Mouse (Mus musculus): Measurements from ENCODE around the gene Pcyt1a.
"Not testable (repeated sequence)": the region's sequence is repeated elsewhere in the genome, so short reads cannot be mapped to it uniquely, and the experiment has no call there.

Pcyt1a gene

GRCm38 (mm10) chr16:32434066-32434465 lies 3.3 kb downstream of the Pcyt1a start:
- peak in 1 of 2 experiments; percentile 55 for DNase-seq (ENCODE audit: low spot score in 2 of 2)

GRCm38 (mm10) chr16:32434691-32435090 lies 4.0 kb downstream of the Pcyt1a start:
- DNase-seq (ENCODE audit: low spot score in 2 of 2), result no peak

GRCm38 (mm10) chr16:32436657-32437056 lies 5.9 kb downstream of the Pcyt1a start:
- no peak for DNase-seq (ENCODE audit: low spot score in 2 of 2)

GRCm38 (mm10) chr16:32437266-32437665 lies 6.5 kb downstream of the Pcyt1a start:
- no peak for DNase-seq (ENCODE audit: low spot score in 2 of 2)

GRCm38 (mm10) chr16:32441432-32441831 lies 10.7 kb downstream of the Pcyt1a start:
- DNase-seq (ENCODE audit: low spot score in 2 of 2), result no peak

GRCm38 (mm10) chr16:32444615-32445014 lies 13.9 kb downstream of the Pcyt1a start:
- not testable (repeated sequence) for DNase-seq (ENCODE audit: low spot score in 2 of 2)

GRCm38 (mm10) chr16:32445558-32445957 lies 14.8 kb downstream of the Pcyt1a start:
- DNase-seq (ENCODE audit: low spot score in 2 of 2), result no peak

GRCm38 (mm10) chr16:32446563-32447138 lies 15.9 kb downstream of the Pcyt1a start:
- DNase-seq (ENCODE audit: low spot score in 2 of 2), result no peak

- DNase-seq (ENCODE audit: low spot score in 2 of 2), result peak in 1 of 2 experiments; percentile 48
Measured at GRCm38 (mm10) chr16:32449665-32450064, 18.9 kb downstream of the Pcyt1a start.

GRCm38 (mm10) chr16:32450133-32450532 lies 19.4 kb downstream of the Pcyt1a start:
- no peak for DNase-seq (ENCODE audit: low spot score in 2 of 2)

GRCm38 (mm10) chr16:32453102-32453501 lies 22.4 kb downstream of the Pcyt1a start:
- no peak for DNase-seq (ENCODE audit: low spot score in 2 of 2)

GRCm38 (mm10) chr16:32454646-32455045 lies 23.9 kb downstream of the Pcyt1a start:
- DNase-seq (ENCODE audit: low spot score in 2 of 2), result no peak

GRCm38 (mm10) chr16:32456086-32456485 lies 25.4 kb downstream of the Pcyt1a start:
- no peak for DNase-seq (ENCODE audit: low spot score in 2 of 2)

- no peak for DNase-seq (ENCODE audit: low spot score in 2 of 2)
Measured at GRCm38 (mm10) chr16:32456761-32457160, 26.0 kb downstream of the Pcyt1a start.

- peak; percentile 33 to 72 for DNase-seq (ENCODE audit: low spot score in 2 of 2)
Measured at GRCm38 (mm10) chr16:32457589-32458386, 27.1 kb downstream of the Pcyt1a start.

GRCm38 (mm10) chr16:32460518-32460917 lies 29.8 kb downstream of the Pcyt1a start:
- no peak for DNase-seq (ENCODE audit: low spot score in 2 of 2)

- DNase-seq (ENCODE audit: low spot score in 2 of 2), result no peak
Measured at GRCm38 (mm10) chr16:32461713-32462112, 31.0 kb downstream of the Pcyt1a start.

- DNase-seq (ENCODE audit: low spot score in 2 of 2), result no peak
Measured at GRCm38 (mm10) chr16:32462950-32463349, 32.2 kb downstream of the Pcyt1a start.

GRCm38 (mm10) chr16:32463426-32463825 lies 32.7 kb downstream of the Pcyt1a start:
- no peak for DNase-seq (ENCODE audit: low spot score in 2 of 2)

- DNase-seq (ENCODE audit: low spot score in 2 of 2), result no peak
Measured at GRCm38 (mm10) chr16:32464908-32465307, 34.2 kb downstream of the Pcyt1a start.

- no peak for DNase-seq (ENCODE audit: low spot score in 2 of 2)
Measured at GRCm38 (mm10) chr16:32468488-32468887, 37.8 kb downstream of the Pcyt1a start.

- DNase-seq (ENCODE audit: low spot score in 2 of 2), result no peak
Measured at GRCm38 (mm10) chr16:32469404-32470105, 38.8 kb downstream of the Pcyt1a start.

All from spleen, postnatal 10 days (tissue).